Mouse (Mus musculus): ENCODE measurements around the gene Best2. TPM values are rescaled to one million over a fixed set of nuclear protein-coding genes. Genes with fewer than 3 reads are reported as not detected.
A peak's percentile ranks its signal among the peaks of the same experiment; 100 is the strongest.

Best2 gene
- total RNA-seq, 2 experiments from 2014 or later: not detected

DNA sequence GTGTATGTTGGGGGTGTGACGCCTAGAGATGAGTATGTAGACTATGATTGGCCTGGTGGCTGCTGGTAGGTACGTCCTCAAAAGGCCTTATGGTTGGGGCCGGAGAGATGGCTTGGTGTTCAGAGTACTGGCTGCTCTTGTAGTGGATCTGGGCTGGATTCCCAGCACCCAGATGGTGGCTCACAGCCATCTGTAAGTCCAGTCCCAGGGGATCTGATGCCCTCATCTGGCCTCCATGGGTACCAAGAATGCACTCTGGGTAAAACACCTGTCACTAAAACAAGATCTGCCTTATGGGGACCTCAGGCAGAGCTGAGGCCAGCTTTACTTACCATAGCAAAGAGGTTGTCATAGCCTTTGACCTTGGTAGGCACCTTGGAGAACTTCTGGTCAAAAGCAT is 9.5 kb upstream of the Best2 start:
- no peak for DNase-seq (ENCODE audit: low spot score in 2 of 2)

GRCm38 (mm10) chr8:85021514-85022055 is 7.3 kb upstream of the Best2 start:
- DNase-seq (ENCODE audit: low spot score in 2 of 2): no peak

- no peak for DNase-seq (ENCODE audit: low spot score in 2 of 2)
These were observed 2.9 kb upstream of the Best2 start for GRCm38 (mm10) chr8:85017209-85017608.

DNA sequence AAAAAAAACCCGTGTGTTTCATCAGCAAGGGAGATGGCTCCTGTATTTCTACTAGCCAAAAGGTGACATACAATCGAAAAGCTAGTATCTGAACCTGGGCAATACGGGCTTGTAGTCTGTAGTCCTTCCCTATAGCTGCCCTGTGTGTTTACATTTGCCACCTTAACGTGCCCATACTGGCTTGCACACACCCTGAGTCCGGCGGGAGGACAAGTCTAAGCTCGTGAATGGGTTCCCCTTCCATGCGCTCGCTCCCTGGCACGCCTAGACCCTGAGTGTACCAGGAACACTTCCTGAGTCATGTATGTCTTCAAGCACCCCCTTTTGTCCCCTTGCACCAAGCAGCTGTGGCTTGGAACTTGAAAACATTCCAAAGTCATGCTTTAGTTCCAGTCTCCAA is 2.4 kb upstream of the Best2 start:
- DNase-seq (ENCODE audit: low spot score in 2 of 2): no peak

GRCm38 (mm10) chr8:85013230-85013840 is 996 bp downstream of the Best2 start:
- peak in 1 of 2 experiments; percentile 87 for DNase-seq (ENCODE audit: low spot score in 2 of 2)

- DNase-seq (ENCODE audit: low spot score in 2 of 2): no peak
These were observed 3.1 kb downstream of the Best2 start for GRCm38 (mm10) chr8:85011242-85011641.

DNA sequence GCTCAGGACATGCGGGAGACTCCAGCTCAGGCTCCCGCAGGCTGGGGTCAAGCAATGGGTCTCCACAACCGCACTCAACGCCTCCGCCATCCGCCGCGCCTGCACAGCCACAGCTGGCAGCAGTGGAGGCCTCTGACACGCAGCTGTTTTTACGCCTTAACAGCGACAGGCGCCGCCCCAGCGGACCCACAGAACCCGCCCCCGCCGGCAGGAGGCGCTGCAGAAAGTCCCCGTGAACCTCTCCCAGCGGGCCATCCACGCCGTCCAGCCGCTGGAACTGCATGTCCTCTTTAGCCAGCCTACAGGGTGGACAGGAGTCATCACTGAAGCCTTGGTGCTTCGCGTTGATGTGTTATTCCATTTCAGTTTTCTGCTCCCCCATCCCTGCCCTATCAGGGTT is 6.6 kb downstream of the Best2 start:
- no peak for DNase-seq (ENCODE audit: low spot score in 2 of 2)

DNA sequence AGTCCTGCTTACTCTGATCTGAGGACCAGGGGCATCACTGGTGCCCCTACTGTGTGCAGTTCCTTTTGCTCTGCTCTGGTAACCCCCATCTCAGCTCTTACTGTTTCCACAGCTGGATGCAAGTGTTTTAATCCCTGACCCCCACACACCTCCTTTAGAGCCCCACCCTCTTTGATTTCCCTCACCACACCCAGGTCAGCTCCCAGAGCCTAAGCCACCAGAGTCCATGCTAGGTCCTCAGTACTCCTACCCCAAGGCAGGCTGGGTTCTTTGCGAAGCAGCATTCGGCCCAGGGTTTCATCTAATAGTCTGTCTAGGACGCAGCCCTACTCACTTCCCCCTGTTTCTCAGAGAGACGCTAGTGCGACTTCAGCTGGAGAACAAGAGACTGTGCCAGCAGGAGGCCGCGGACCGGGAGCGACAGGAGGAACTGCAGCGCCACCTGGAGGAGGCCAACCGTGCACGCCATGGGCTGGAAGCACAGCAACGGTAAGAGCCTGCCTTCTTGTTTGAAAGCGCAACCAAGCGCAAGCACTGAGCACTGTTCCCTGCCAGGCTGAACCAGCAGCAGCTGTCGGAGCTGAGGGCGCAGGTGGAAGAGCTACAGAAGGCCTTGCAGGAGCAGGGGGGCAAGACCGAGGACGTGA is 16.6 kb downstream of the Best2 start:
- peak; percentile 87 to 96 for DNase-seq (ENCODE audit: low spot score in 2 of 2)

DNA sequence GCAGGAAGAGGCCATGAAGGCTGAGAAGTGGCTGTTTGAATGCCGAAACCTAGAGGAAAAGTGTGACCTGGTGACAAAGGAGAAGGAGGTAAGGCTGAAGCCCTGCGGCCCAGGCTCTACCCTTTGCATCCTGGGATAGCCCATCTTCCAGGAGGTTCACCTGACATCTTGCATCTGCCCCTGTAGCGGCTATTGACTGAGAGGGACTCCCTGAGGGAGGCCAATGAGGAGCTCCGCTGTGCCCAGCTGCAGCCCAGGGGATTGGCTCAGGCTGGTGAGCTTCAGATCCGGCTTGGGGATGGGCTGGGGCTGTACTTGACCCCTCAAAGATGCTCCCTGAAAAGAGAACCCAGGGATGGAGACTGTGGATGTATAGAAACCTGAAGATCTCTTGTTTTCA is 17.4 kb downstream of the Best2 start:
- DNase-seq (ENCODE audit: low spot score in 2 of 2): no peak

GRCm38 (mm10) chr8:84995680-84996079 is 18.7 kb downstream of the Best2 start:
- no peak for DNase-seq (ENCODE audit: low spot score in 2 of 2)

DNA sequence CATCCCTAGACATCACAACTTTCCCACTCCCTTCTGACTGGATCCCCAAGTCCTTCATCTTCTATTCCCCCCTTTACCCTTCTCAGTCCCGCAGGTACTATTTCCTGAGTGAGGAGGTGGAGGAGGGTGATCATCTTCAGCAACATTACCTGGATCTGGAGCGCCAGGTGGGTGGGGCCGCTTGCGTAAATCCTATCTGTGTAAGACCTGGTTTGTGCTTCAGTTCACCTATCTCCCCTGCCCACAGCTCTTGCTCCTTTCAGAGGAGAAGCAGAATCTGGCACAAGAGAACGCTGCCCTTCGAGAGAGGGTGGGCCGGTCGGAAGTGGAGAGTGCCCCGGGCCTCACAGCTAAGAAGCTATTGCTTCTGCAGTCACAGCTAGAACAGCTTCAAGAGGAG is 20.0 kb downstream of the Best2 start:
- no peak for DNase-seq (ENCODE audit: low spot score in 2 of 2)

DNA sequence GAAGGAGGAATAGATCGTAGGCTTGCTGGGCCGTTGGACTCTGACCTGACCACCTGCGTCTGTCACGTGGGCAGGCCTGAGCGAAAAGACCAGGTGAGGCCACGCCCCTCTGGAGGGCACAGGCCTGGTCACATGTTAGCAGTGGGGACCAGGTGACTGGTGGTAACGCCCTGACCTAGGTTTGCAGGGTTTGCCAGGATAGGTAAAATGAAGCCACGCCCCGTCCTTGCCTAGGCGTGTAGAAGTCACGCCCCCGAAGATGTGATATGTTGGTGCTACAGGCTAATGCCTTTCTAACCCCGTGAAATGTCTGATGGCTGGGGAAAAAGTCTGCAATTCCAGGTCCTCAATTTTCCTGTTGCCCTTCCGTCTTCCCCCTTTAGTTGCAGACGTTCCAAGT is 23.5 kb downstream of the Best2 start:
- no peak for DNase-seq (ENCODE audit: low spot score in 2 of 2)

GRCm38 (mm10) chr8:84990349-84990748 is 24.0 kb downstream of the Best2 start, which contains the start of gene Hook2:
Gene Hook2 (plus strand): TSS chr8:84990603.
- DNase-seq (ENCODE audit: low spot score in 2 of 2): peak; percentile 94 to 99

GRCm38 (mm10) chr8:84989810-84990209 is 24.5 kb downstream of the Best2 start:
- DNase-seq (ENCODE audit: low spot score in 2 of 2): peak; percentile 77 to 90

- no peak for DNase-seq (ENCODE audit: low spot score in 2 of 2)
These were observed 25.0 kb downstream of the Best2 start for GRCm38 (mm10) chr8:84989311-84989731.

DNA sequence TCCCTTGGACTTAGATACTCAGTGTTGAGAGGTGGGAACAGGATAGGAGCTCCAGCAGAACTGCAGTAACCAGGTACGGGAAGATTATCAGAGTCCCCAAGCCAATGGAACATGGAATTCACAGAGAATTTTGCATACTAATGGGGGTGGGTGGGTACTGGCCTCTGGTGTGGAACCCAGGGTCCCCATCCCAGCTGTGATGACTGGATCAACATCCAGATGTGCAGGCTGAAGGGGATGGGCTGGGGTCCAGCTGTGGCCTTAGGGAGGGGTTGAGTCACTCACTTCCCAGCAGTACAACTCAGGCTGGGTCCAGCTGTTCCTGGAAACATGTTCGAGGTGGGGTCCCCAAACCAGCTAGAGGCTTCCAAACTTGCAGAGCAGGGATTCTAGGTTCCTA is 26.4 kb downstream of the Best2 start:
- DNase-seq (ENCODE audit: low spot score in 2 of 2): no peak

DNA sequence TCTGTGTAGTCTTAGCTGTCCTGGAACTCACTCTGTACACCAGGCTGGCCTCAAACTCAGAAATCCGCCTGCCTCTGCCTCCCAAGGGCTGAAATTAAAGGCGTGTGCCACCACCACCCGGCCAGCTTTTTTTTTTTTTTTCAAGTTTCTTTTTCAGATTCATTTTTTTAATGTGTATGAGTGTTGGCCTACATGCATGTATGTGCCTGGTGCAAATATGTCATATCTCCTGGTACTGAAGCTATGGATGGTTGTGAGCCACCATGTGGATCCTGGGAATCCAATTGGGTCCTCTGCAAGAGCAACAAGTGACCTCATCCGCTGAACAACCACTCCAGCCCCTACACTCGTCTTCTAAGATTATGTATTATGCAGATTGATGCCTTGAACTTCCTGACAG is 26.9 kb downstream of the Best2 start:
- no peak for DNase-seq (ENCODE audit: low spot score in 2 of 2)

- DNase-seq (ENCODE audit: low spot score in 2 of 2): no peak
These were observed 27.9 kb downstream of the Best2 start for GRCm38 (mm10) chr8:84986379-84986945.

- DNase-seq (ENCODE audit: low spot score in 2 of 2): peak; percentile 95 to 96
These were observed 28.5 kb downstream of the Best2 start for GRCm38 (mm10) chr8:84985684-84986378.

DNA sequence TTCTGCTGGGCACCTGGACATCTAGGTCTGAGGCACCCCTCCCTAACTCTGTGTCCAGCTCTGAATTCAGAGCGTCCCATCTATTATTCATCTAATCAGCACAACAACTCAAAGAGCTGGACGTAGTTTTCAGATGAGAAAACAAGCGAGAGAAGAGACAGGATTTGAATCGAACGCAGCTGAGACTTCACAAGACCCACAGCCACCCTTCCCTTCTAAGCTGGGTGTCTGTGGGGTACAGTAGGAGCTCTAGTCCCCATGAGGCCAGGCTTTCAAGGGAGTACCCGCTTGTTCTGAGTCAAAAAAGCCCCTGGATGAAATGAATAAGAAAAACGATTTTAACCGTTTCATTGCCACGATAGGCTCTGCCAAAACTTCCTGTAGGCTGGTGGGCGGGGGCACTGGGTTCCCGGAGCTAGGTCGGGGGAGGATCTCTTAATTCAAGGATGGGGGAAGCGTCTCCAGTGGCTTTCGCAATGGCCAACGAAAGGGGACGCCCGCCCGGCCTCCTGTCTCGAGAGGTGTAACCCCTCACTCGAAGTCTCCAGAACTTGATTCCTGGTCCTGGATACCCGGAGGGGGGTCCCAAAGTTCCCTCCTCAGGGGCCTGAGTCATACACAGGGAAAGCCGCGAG is 29.2 kb downstream of the Best2 start:
- DNase-seq (ENCODE audit: low spot score in 2 of 2): peak in 1 of 2 experiments; percentile 54

GRCm38 (mm10) chr8:84984294-84985048 is 29.9 kb downstream of the Best2 start:
- no peak for DNase-seq (ENCODE audit: low spot score in 2 of 2)

All from layer of hippocampus, adult 18-20 months (tissue).